Mouse (Mus musculus) MEL (cell line): ENCODE measurements at regions not wholly inside any gene's neighbourhood (a gene's known extent, or its start where the extent isn't known, plus 50 kb on each side); places are given as distances from the start of the nearest gene placed in this dataset.

Experiments used
- DNase-seq: peaks from one replicate; pipeline ENCODE4 v3.0.0; 2011; ENCODE audit warnings: low read depth, low spot score
- H3K27ac ChIP-seq: 2 replicates; pipeline ENCODE4 v1.5.1; 2012; ENCODE audit warnings: low read depth, mild to moderate bottlenecking, control low read depth, low read length, moderate library complexity; ENCODE audit not compliant: control insufficient read depth
- H3K27me3 ChIP-seq, 2 experiments: fragments of 150-350 bp in 1 of 2; sonication (generic) in 1 of 2; 2 replicates each; pipeline ENCODE4 v1.6.1; 2012; ENCODE audit warnings: low read length in 2 of 2, mild to moderate bottlenecking in 2 of 2, improper control_type of control experiment in 1 of 2, moderate library complexity in 1 of 2; ENCODE audit not compliant: insufficient read depth in 2 of 2, control insufficient read depth in 1 of 2
- H3K36me3 ChIP-seq, 2 experiments: 2 replicates each; pipeline ENCODE4 v1.6.1; 2012 to 2014; ENCODE audit warnings: low read length in 2 of 2, improper control_type of control experiment in 1 of 2, inconsistent platforms in 1 of 2, mild to moderate bottlenecking in 1 of 2; ENCODE audit not compliant: insufficient read depth in 2 of 2, control insufficient read depth in 1 of 2
- H3K4me1 ChIP-seq, 2 experiments: fragments of 150-350 bp in 1 of 2; sonication (generic) in 1 of 2; 2 replicates each; pipeline ENCODE4 v1.6.1; 2012; ENCODE audit warnings: low read length in 2 of 2, improper control_type of control experiment in 1 of 2, mild to moderate bottlenecking in 1 of 2; ENCODE audit not compliant: insufficient read depth in 2 of 2, control insufficient read depth in 1 of 2
- H3K4me3 ChIP-seq, 2 experiments: fragments of 150-350 bp in 1 of 2; sonication (generic) in 1 of 2; 2 replicates each; pipeline ENCODE4 v1.5.1; 2012; ENCODE audit warnings: low read depth in 2 of 2, low read length in 2 of 2, mild to moderate bottlenecking in 2 of 2, moderate library complexity in 2 of 2, control low read depth in 1 of 2, improper control_type of control experiment in 1 of 2; ENCODE audit not compliant: control insufficient read depth in 1 of 2, insufficient read depth in 1 of 2
- H3K79me2 ChIP-seq: 2 replicates; pipeline ENCODE4 v1.6.1; 2012; ENCODE audit warnings: mild to moderate bottlenecking, low read length, moderate library complexity; ENCODE audit not compliant: control insufficient read depth, poor library complexity, insufficient read depth
- H3K9ac ChIP-seq: 2 replicates; pipeline ENCODE4 v1.6.1; 2012; ENCODE audit warnings: low read depth, mild to moderate bottlenecking, control low read depth, low read length, moderate library complexity; ENCODE audit not compliant: control insufficient read depth, poor library complexity, severe bottlenecking
- H3K9me3 ChIP-seq: fragments of 150-350 bp; sonication (generic); replicated peaks from 2 replicates; pipeline ENCODE4 v1.6.1; 2012; ENCODE audit warnings: mild to moderate bottlenecking, low read length, improper control_type of control experiment, moderate library complexity; ENCODE audit not compliant: insufficient read depth
- BHLHE40 ChIP-seq: IDR thresholded peaks from 2 replicates; pipeline ENCODE4 v1.6.1; 2012; ENCODE audit warnings: low read depth, mild to moderate bottlenecking, inconsistent platforms, low read length, improper control_type of control experiment, borderline replicate concordance
- CHD1 ChIP-seq: IDR thresholded peaks from 2 replicates; pipeline ENCODE4 v1.6.1; 2012; ENCODE audit warnings: low read depth, mild to moderate bottlenecking, inconsistent platforms, low read length, improper control_type of control experiment
- CHD2 ChIP-seq: IDR thresholded peaks from 2 replicates; pipeline ENCODE4 v1.6.1; 2011; ENCODE audit warnings: low read length, improper control_type of control experiment
- EP300 ChIP-seq, 2 experiments: IDR thresholded peaks; 2 replicates each; pipeline ENCODE4 v1.6.1; 2011; ENCODE audit warnings: improper control_type of control experiment in 2 of 2, low read length in 2 of 2, low read depth in 1 of 2, mild to moderate bottlenecking in 1 of 2
- GABPA ChIP-seq: IDR thresholded peaks from 2 replicates; pipeline ENCODE4 v1.6.1; 2012; ENCODE audit warnings: low read depth, mild to moderate bottlenecking, inconsistent platforms, low read length, improper control_type of control experiment, moderate library complexity
- GATA1 ChIP-seq: IDR thresholded peaks from 2 replicates; pipeline ENCODE4 v1.6.1; 2011; ENCODE audit warnings: low read depth, low read length, improper control_type of control experiment
- HCFC1 ChIP-seq: IDR thresholded peaks from 2 replicates; pipeline ENCODE4 v1.6.1; 2012; ENCODE audit warnings: low read depth, mild to moderate bottlenecking, inconsistent platforms, low read length, improper control_type of control experiment, moderate library complexity
- KAT2A ChIP-seq: conservative IDR thresholded peaks from 2 replicates; pipeline ENCODE4 v1.6.1; 2012; ENCODE audit warnings: low read depth, low read length, improper control_type of control experiment, inconsistent platforms
- NRF1 ChIP-seq: IDR thresholded peaks from 2 replicates; pipeline ENCODE4 v1.6.1; 2014; ENCODE audit warnings: low read depth, mild to moderate bottlenecking, inconsistent platforms, low read length, improper control_type of control experiment, moderate library complexity; ENCODE audit not compliant: poor library complexity, insufficient read depth, severe bottlenecking
- POLR2AphosphoS2 ChIP-seq: IDR thresholded peaks from 2 replicates; pipeline ENCODE4 v1.6.1; 2011; ENCODE audit warnings: low read length, improper control_type of control experiment
- POLR2AphosphoS5 ChIP-seq: IDR thresholded peaks from 2 replicates; pipeline ENCODE4 v1.6.1; 2012; ENCODE audit warnings: low read depth, borderline replicate concordance, mild to moderate bottlenecking, inconsistent platforms, low read length, moderate library complexity, mixed read lengths
- SIN3A ChIP-seq: IDR thresholded peaks from 2 replicates; pipeline ENCODE4 v1.6.1; 2012; ENCODE audit warnings: low read length, improper control_type of control experiment, inconsistent platforms
- ZC3H11A ChIP-seq: IDR thresholded peaks from 2 replicates; pipeline ENCODE4 v1.6.1; 2012; ENCODE audit warnings: low read depth, mild to moderate bottlenecking, inconsistent platforms, low read length, improper control_type of control experiment
- ZMIZ1 ChIP-seq: IDR thresholded peaks from 2 replicates; pipeline ENCODE4 v1.6.1; 2012; ENCODE audit warnings: low read depth, mild to moderate bottlenecking, inconsistent platforms, low read length, improper control_type of control experiment, moderate library complexity

- no peaks in the 10 kb centered on the region for H3K36me3 ChIP-seq
- TF ChIP-seq SIN3A (no peak), KAT2A (no peak), NRF1 (no peak), CHD1 (no peak), CHD2 (no peak), BHLHE40 (no peak), ZC3H11A (no peak)
- DNase-seq = no peak
- no peaks in the 10 kb centered on the region for H3K27me3 ChIP-seq
- H3K4me1 ChIP-seq = no peaks in the 10 kb centered on the region
- H3K4me3 ChIP-seq = no peak overlapping the region
- no peaks in the 10 kb centered on the region for H3K79me2 ChIP-seq
- no peak overlapping the region for H3K27ac ChIP-seq
- no peak overlapping the region for H3K9ac ChIP-seq
- no peaks in the 10 kb centered on the region for H3K9me3 ChIP-seq
These were observed 828.1 kb downstream of the D3Ertd751e start for GRCm38 (mm10) chr3:42570364-42571024.

GRCm38 (mm10) chr3:42571877-42572459, 829.6 kb downstream of the D3Ertd751e start:
- Histone ChIP-seq H3K27ac (no peak overlapping the region), H3K36me3 (no peaks in the 10 kb centered on the region), H3K79me2 (no peaks in the 10 kb centered on the region), H3K9ac (no peak overlapping the region), H3K27me3 (no peaks in the 10 kb centered on the region), H3K9me3 (no peaks in the 10 kb centered on the region), H3K4me3 (no peak overlapping the region), H3K4me1 (no peaks in the 10 kb centered on the region)
- TF ChIP-seq NRF1 (no peak), HCFC1 (no peak), EP300 (IDR thresholded peaks at IDR 0.05; ENCODE audit: low read depth in 1 of 2, low read length in 2 of 2) (no peak), CHD1 (no peak), GABPA (no peak), GATA1 (no peak), ZMIZ1 (no peak)
- DNase-seq = no peak

- no peak for TF ChIP-seq POLR2AphosphoS2
- no peak for TF ChIP-seq EP300 (IDR thresholded peaks at IDR 0.05; ENCODE audit: low read depth in 1 of 2, low read length in 2 of 2)
- TF ChIP-seq ZC3H11A = no peak
- no peak for TF ChIP-seq POLR2AphosphoS5
- no peak overlapping the region for H3K27ac ChIP-seq
- no peak overlapping the region for H3K4me3 ChIP-seq
- no peaks in the 10 kb centered on the region for H3K36me3 ChIP-seq
- no peak overlapping the region for H3K9ac ChIP-seq
- H3K4me1 ChIP-seq = no peaks in the 10 kb centered on the region
- no peaks in the 10 kb centered on the region for H3K27me3 ChIP-seq
- no peak for DNase-seq
- H3K79me2 ChIP-seq = no peaks in the 10 kb centered on the region
- no peaks in the 10 kb centered on the region for H3K9me3 ChIP-seq
These were observed 830.7 kb downstream of the D3Ertd751e start for GRCm38 (mm10) chr3:42573155-42573554.
